Mouse (Mus musculus): ENCODE data around the gene Sipa1l3. TPM values are rescaled to one million over a fixed set of nuclear protein-coding genes. Genes with fewer than 3 reads are reported as not detected.

Gene Sipa1l3
- polyA plus RNA-seq, 1 experiment = 44.6 TPM

DNA sequence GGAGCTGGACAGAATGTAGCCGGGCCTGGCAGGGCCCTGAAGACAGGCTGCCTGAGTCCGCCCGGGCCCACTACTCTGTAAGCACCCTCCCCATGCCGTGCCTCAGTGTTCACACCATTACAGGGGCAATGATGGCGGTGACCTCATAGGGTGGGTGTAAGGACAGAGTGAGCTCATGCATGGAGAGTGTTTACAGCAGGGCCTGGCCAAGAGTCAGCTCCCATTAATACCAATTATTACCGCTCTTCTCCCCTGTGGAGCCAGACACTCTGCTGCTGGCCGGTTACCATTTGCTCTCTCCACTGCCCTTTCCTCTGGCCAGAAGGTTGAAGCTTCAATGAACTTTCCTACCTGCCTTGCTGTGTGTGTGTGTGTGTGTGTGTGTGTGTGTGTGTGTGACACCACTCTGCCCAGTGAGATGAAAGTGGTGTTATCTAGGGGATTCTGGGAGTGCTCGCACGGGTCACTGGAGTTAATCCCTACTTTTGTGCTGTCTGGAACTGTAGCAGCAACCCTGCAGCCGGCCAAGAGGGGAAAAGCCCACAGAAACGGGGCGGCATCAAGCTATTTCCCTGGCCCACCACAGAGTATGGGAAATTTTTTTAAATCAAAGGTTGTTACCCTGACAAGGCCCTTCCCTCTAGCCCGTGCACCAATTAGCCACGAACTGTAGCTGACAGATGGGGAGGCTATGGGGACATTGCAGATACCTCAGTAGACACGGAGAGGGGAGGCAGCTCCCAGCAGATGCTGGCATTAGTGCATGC, 86.1 kb downstream of the Sipa1l3 start:
- 64% methylated on average over 15 of the region's 15 CpGs for WGBS
- Histone ChIP-seq H3K27me3 (replicated peaks; ENCODE audit: control insufficient read depth, insufficient read depth, low read length) (no peaks in the 10 kb centered on the region), H3K4me3 (ENCODE audit: insufficient read depth, low read depth, low read length) (no peak overlapping the region), H3K4me1 (ENCODE audit: control insufficient read depth, insufficient read depth, low read length) (no peaks in the 10 kb centered on the region), H3K36me3 (ENCODE audit: control insufficient read depth, insufficient read depth, low read length) (no peaks in the 10 kb centered on the region), H3K27ac (ENCODE audit: insufficient read depth, low read depth, low read length) (no peak overlapping the region)
- TF ChIP-seq CTCF (conservative IDR thresholded peaks at IDR 0.05; ENCODE audit: insufficient read depth, insufficient read length, low read depth, low read length) (no peak), POLR2A (IDR thresholded peaks at IDR 0.05; ENCODE audit: low read depth, low read length) (no peak)
- no peak for DNase-seq

DNA sequence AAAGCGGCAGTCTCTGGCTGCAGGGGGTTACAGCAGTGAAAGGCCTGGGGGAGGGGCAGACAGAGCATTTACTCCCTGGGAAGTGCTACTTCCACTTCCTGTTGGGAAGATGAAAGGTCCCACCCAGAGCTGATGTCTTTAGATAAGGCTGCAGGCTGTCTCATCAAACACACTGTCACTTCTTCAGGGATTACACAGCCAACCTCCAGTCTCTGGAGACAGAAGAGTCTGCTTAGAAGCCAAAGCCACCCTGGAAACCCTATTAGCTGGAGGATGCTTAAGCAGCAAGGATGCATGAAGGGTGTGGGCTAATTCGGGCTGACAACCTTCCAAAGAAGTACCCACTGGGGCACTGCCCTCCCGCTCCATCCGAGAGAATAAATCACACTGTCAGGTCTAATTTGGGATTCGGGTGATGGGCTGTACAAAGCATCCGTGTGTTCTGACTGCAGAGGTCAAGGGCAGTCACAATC, 87.7 kb downstream of the Sipa1l3 start:
- Histone ChIP-seq H3K27ac (ENCODE audit: insufficient read depth, low read depth, low read length) (no peak overlapping the region), H3K36me3 (ENCODE audit: control insufficient read depth, insufficient read depth, low read length) (no peaks in the 10 kb centered on the region), H3K4me3 (ENCODE audit: insufficient read depth, low read depth, low read length) (no peak overlapping the region), H3K27me3 (replicated peaks; ENCODE audit: control insufficient read depth, insufficient read depth, low read length) (no peaks in the 10 kb centered on the region), H3K4me1 (ENCODE audit: control insufficient read depth, insufficient read depth, low read length) (no peaks in the 10 kb centered on the region)
- TF ChIP-seq CTCF (conservative IDR thresholded peaks at IDR 0.05; ENCODE audit: insufficient read depth, insufficient read length, low read depth, low read length) = no peak
- no peak for TF ChIP-seq POLR2A (IDR thresholded peaks at IDR 0.05; ENCODE audit: low read depth, low read length)
- peak; percentile 40 for DNase-seq
- WGBS = 45% methylated on average over 6 of the region's 6 CpGs

DNA sequence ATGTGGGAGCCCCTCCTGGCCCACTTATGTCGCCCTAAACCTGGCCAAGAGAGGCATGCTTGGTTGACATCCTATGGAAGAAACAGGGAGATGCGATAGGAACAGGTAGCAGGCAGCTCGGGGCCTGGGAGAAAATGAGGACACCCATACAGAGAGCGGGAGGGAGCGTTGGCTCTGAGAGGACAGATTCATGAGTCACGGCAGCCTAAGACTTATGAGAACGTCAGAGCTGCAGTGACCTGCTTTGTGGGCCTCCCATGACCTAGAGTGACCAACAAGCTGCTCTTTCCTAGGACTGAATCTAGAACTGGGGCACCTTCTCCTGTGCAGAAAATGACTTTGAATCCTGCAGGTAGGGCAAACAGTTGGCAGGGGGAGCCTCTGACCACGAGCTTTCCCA, 92.4 kb downstream of the Sipa1l3 start:
- DNase-seq = peak; percentile 18
- TF ChIP-seq POLR2A (IDR thresholded peaks at IDR 0.05; ENCODE audit: low read depth, low read length) = no peak
- no peak; the same call in 1 of the 2 replicates for TF ChIP-seq CTCF (conservative IDR thresholded peaks at IDR 0.05; ENCODE audit: insufficient read depth, insufficient read length, low read depth, low read length)
- H3K36me3 ChIP-seq (ENCODE audit: control insufficient read depth, insufficient read depth, low read length) = no peaks in the 10 kb centered on the region
- no peaks in the 10 kb centered on the region for H3K27me3 ChIP-seq (replicated peaks; ENCODE audit: control insufficient read depth, insufficient read depth, low read length)
- H3K4me1 ChIP-seq (ENCODE audit: control insufficient read depth, insufficient read depth, low read length) = no peaks in the 10 kb centered on the region
- no peak overlapping the region for H3K4me3 ChIP-seq (ENCODE audit: insufficient read depth, low read depth, low read length)
- 76% methylated on average over 8 of the region's 8 CpGs for WGBS
- no peak overlapping the region for H3K27ac ChIP-seq (ENCODE audit: insufficient read depth, low read depth, low read length)

DNA sequence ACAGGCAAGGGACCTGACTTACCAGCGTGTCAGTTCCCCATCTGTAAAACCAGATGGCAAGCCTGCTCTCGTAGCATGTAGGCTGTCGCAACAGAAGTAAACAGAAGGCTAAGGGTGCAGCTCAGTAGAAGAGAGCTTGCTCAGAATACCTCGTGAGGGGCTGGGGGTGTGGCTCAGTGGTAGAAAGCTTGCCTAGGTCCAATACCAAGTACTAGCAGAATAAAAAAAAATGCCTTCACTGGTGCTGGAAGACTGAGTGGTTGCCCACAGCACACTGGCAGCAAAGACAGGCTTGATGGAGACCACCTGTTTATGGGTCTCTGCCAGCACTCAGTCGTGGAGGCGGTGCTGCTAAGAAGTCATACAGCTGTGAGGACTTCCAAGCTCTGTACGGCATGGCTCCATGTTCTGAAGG, 93.0 kb downstream of the Sipa1l3 start:
- WGBS = 69% methylated on average over 7 of the region's 7 CpGs
- H3K4me1 ChIP-seq (ENCODE audit: control insufficient read depth, insufficient read depth, low read length) = no peaks in the 10 kb centered on the region

DNA sequence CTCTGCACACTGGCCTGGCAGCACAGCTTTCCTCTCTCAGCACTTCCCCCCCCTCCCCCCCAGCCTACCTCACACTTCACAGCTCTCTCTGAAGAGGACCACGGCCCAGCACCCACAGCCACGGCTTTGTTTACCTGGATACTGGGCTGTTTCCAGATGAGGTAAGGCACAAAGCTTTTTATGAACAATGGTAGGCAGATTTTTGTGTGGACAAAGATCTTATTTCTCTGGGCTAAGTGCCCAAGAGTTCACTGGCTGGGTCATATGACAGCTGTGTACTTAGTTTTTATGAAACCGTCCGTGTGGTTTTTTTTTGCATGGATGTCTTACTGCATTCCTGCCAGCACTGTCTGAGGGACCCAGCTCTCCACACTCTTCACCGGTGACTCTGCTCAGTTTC, 93.8 kb downstream of the Sipa1l3 start:
- H3K36me3 ChIP-seq (ENCODE audit: control insufficient read depth, insufficient read depth, low read length) = no peaks in the 10 kb centered on the region
- no peaks in the 10 kb centered on the region for H3K27me3 ChIP-seq (replicated peaks; ENCODE audit: control insufficient read depth, insufficient read depth, low read length)
- TF ChIP-seq POLR2A (IDR thresholded peaks at IDR 0.05; ENCODE audit: low read depth, low read length) (no peak), CTCF (conservative IDR thresholded peaks at IDR 0.05; ENCODE audit: insufficient read depth, insufficient read length, low read depth, low read length) (0 out of 2 replicates have a peak, but pooled peaks have one; percentile 7)
- no peaks in the 10 kb centered on the region for H3K4me1 ChIP-seq (ENCODE audit: control insufficient read depth, insufficient read depth, low read length)
- no peak overlapping the region for H3K27ac ChIP-seq (ENCODE audit: insufficient read depth, low read depth, low read length)
- 6% methylated on average over 5 of the region's 5 CpGs for WGBS
- DNase-seq = peak; percentile 76
- H3K4me3 ChIP-seq (ENCODE audit: insufficient read depth, low read depth, low read length) = no peak overlapping the region

More for the DNA sequence above, 93.0 kb downstream of the Sipa1l3 start:
- Histone ChIP-seq H3K36me3 (ENCODE audit: control insufficient read depth, insufficient read depth, low read length) (no peaks in the 10 kb centered on the region), H3K27ac (ENCODE audit: insufficient read depth, low read depth, low read length) (no peak overlapping the region), H3K27me3 (replicated peaks; ENCODE audit: control insufficient read depth, insufficient read depth, low read length) (no peaks in the 10 kb centered on the region), H3K4me3 (ENCODE audit: insufficient read depth, low read depth, low read length) (no peak overlapping the region)
- DNase-seq = no peak
- TF ChIP-seq CTCF (conservative IDR thresholded peaks at IDR 0.05; ENCODE audit: insufficient read depth, insufficient read length, low read depth, low read length) (no peak), POLR2A (IDR thresholded peaks at IDR 0.05; ENCODE audit: low read depth, low read length) (no peak)

DNA sequence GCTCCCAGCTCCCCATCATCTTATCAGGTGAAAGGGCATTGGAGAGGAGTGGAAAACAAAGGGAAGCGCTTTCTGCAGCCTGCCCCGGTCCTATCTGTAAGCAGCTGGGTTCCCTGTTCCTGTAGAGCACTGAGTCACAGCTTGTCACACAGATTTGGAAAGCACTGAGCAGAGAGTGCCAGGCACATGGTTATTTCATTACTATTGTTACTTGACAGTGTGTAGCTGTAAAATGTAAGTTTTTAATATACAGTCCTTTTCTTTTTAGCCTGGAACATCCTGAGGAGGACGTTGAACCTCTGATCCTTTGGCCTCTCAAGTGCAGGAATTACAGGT, 96.6 kb downstream of the Sipa1l3 start:
- WGBS = 76% methylated on average over 3 of the region's 3 CpGs
- TF ChIP-seq POLR2A (IDR thresholded peaks at IDR 0.05; ENCODE audit: low read depth, low read length) (no peak), CTCF (conservative IDR thresholded peaks at IDR 0.05; ENCODE audit: insufficient read depth, insufficient read length, low read depth, low read length) (no peak)
- DNase-seq = no peak
- Histone ChIP-seq H3K36me3 (ENCODE audit: control insufficient read depth, insufficient read depth, low read length) (no peaks in the 10 kb centered on the region), H3K27ac (ENCODE audit: insufficient read depth, low read depth, low read length) (no peak overlapping the region), H3K27me3 (replicated peaks; ENCODE audit: control insufficient read depth, insufficient read depth, low read length) (no peaks in the 10 kb centered on the region), H3K4me3 (ENCODE audit: insufficient read depth, low read depth, low read length) (no peak overlapping the region), H3K4me1 (ENCODE audit: control insufficient read depth, insufficient read depth, low read length) (peaks cover 5% of the 10 kb centered on the region; the same call in 1 of the 2 replicates)

DNA sequence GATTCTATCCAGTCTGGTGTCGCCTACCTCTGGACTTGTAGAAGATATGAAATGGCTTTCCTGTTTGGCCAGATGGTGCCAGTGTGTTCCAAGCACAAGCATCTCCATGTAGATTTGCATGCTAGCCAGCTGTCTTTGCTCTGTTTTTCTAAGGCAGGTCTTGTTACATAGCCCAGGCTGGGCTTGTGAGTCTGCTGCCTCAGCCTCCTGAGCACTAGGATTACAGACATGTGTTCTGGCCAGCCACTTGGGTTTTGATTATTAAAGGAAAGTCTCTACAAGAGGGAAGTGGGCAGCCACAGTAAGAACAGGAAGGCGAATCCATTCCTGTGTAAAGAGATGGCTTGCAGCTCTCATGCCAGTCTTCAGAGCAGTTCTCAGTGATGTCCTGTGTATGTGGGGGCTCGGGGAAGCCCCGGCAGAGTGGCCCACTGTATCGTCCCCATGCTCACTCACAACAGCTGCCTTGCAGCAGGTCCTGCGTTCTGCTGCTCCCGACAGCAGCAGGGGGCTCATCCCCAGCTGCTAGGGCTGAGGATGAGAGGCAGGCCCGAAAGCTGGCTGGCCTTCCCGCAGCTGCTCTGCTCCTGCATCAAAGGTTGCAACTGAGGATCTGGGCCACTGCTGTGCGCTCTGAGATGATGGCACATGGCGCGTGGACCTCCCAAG, 97.1 kb downstream of the Sipa1l3 start:
- no peaks in the 10 kb centered on the region for H3K36me3 ChIP-seq (ENCODE audit: control insufficient read depth, insufficient read depth, low read length)
- no peak overlapping the region for H3K27ac ChIP-seq (ENCODE audit: insufficient read depth, low read depth, low read length)
- WGBS = 87% methylated on average over 12 of the region's 12 CpGs
- no peak overlapping the region for H3K4me3 ChIP-seq (ENCODE audit: insufficient read depth, low read depth, low read length)
- TF ChIP-seq CTCF (conservative IDR thresholded peaks at IDR 0.05; ENCODE audit: insufficient read depth, insufficient read length, low read depth, low read length) (no peak), POLR2A (IDR thresholded peaks at IDR 0.05; ENCODE audit: low read depth, low read length) (no peak)
- peaks cover 5% of the 10 kb centered on the region; the same call in 1 of the 2 replicates for H3K4me1 ChIP-seq (ENCODE audit: control insufficient read depth, insufficient read depth, low read length)
- DNase-seq = no peak
- no peaks in the 10 kb centered on the region for H3K27me3 ChIP-seq (replicated peaks; ENCODE audit: control insufficient read depth, insufficient read depth, low read length)

Measured in kidney, adult 2 months (tissue).